Mouse (Mus musculus) ES-E14 (cell line): Measurements from ENCODE around the gene Olfr591.

Source experiments
- CHD2 ChIP-seq: IDR thresholded peaks from 2 replicates; pipeline ENCODE4 v1.6.1; 2014; ENCODE audit warnings: mild to moderate bottlenecking, low read depth, low read length, inconsistent platforms
- HCFC1 ChIP-seq: IDR thresholded peaks from 2 replicates; pipeline ENCODE4 v1.6.1; 2012; ENCODE audit warnings: low read length, inconsistent platforms, borderline replicate concordance; ENCODE audit not compliant: insufficient read depth
- MAFK ChIP-seq: IDR thresholded peaks from 2 replicates; pipeline ENCODE4 v1.6.1; 2014; ENCODE audit warnings: mild to moderate bottlenecking, low read depth, low read length, inconsistent platforms; ENCODE audit not compliant: insufficient read depth
- ZNF384 ChIP-seq: IDR thresholded peaks from 2 replicates; pipeline ENCODE4 v1.6.1; 2012; ENCODE audit warnings: low read depth, low read length, inconsistent platforms

- TF ChIP-seq CHD2 (no peak), ZNF384 (no peak), MAFK (no peak), HCFC1 (no peak)
Observed at GRCm38 (mm10) chr7:103211562-103211961, 33.4 kb upstream of the Olfr591 start, which contains the start of gene Olfr593.
